Mouse (Mus musculus) embryonic facial prominence, embryonic 12.5 days (tissue): ENCODE results near the gene Immp2l. TPM values are rescaled to one million over a fixed set of nuclear protein-coding genes. Genes with fewer than 3 reads are reported as not detected.
A peak's percentile ranks its signal among the peaks of the same experiment; 100 is the strongest.

ENCODE experiments used
- ATAC-seq: fragments of 200-750 bp; cut with Nextera tagmentation; 2 replicates; pipeline ENCODE4 v1.8.0; 2017; ENCODE audit not compliant: insufficient number of reproducible peaks, insufficient read depth, low FRiP score, low TSS enrichment
- H3K27ac ChIP-seq: fragments of 300-500 bp; sonication (generic); 2 replicates; pipeline ENCODE4 v1.5.1; 2016; ENCODE audit warnings: mild to moderate bottlenecking
- H3K27me3 ChIP-seq: fragments of 300-500 bp; sonication (generic); 2 replicates; pipeline ENCODE4 v1.6.1; 2016; ENCODE audit warnings: mild to moderate bottlenecking, moderate library complexity
- H3K36me3 ChIP-seq: fragments of 300-500 bp; sonication (generic); 2 replicates; pipeline ENCODE4 v1.6.1; 2016; ENCODE audit warnings: mild to moderate bottlenecking
- H3K4me1 ChIP-seq: fragments of 300-500 bp; sonication (generic); 2 replicates; pipeline ENCODE4 v1.6.1; 2016
- H3K4me2 ChIP-seq: fragments of 300-500 bp; sonication (generic); replicated peaks from 2 replicates; pipeline ENCODE4 v1.6.1; 2016; ENCODE audit warnings: mild to moderate bottlenecking, moderate library complexity
- H3K4me3 ChIP-seq: fragments of 300-500 bp; sonication (generic); 2 replicates; pipeline ENCODE4 v1.5.1; 2016; ENCODE audit warnings: mild to moderate bottlenecking
- H3K9ac ChIP-seq: fragments of 300-500 bp; sonication (generic); 2 replicates; pipeline ENCODE4 v1.6.1; 2016; ENCODE audit warnings: mild to moderate bottlenecking, moderate library complexity
- H3K9me3 ChIP-seq: fragments of 300-500 bp; sonication (generic); 2 replicates; pipeline ENCODE4 v1.6.1; 2016; ENCODE audit warnings: mild to moderate bottlenecking, moderate library complexity
- WGBS: fragments of 180-500 bp; shearing (Covaris S2); methylation state at CpG from one replicate; pipeline ENCODE4 v1.1.7; 2016; 5-methylcytosine and 5-hydroxymethylcytosine counted together
- polyA plus RNA-seq: library from polyadenylated mRNA; unstranded; fragments of >200 nt; fragmentation: Nextera tagmentation; extraction: Ambion mirVana; gene quantifications from 2 replicates; pipeline ENCODE4 v1.2.1, GENCODE M21; 2016

The Immp2l gene
- polyA plus RNA-seq, 1 experiment from 2014 or later, result 12.4 TPM

GRCm38 (mm10) chr12:41518897-41519296 is 495.0 kb downstream of the Immp2l start:
- Histone ChIP-seq H3K27ac (no peak overlapping the region), H3K4me1 (no peaks in the 10 kb centered on the region), H3K36me3 (no peaks in the 10 kb centered on the region), H3K4me3 (no peak overlapping the region), H3K9ac (no peak overlapping the region), H3K27me3 (no peaks in the 10 kb centered on the region), H3K4me2 (no peak overlapping the region), H3K9me3 (no peaks in the 10 kb centered on the region)
- no peak for ATAC-seq
- 57% methylated on average over 5 of the region's 5 CpGs for WGBS

GRCm38 (mm10) chr12:41520326-41520725 is 496.4 kb downstream of the Immp2l start:
- H3K4me3 ChIP-seq, result no peak overlapping the region
- H3K27me3 ChIP-seq, result no peaks in the 10 kb centered on the region
- no peaks in the 10 kb centered on the region for H3K9me3 ChIP-seq
- WGBS, result 77% methylated on average over 2 of the region's 2 CpGs
- H3K27ac ChIP-seq, result no peak overlapping the region
- no peak for ATAC-seq
- H3K36me3 ChIP-seq, result no peaks in the 10 kb centered on the region
- H3K4me2 ChIP-seq, result no peak overlapping the region
- no peaks in the 10 kb centered on the region for H3K4me1 ChIP-seq
- no peak overlapping the region for H3K9ac ChIP-seq

- ATAC-seq, result no peak
- Histone ChIP-seq H3K9ac (no peak overlapping the region), H3K27ac (no peak overlapping the region), H3K27me3 (no peaks in the 10 kb centered on the region), H3K4me3 (no peak overlapping the region), H3K9me3 (no peaks in the 10 kb centered on the region), H3K36me3 (no peaks in the 10 kb centered on the region), H3K4me2 (no peak overlapping the region), H3K4me1 (no peaks in the 10 kb centered on the region)
- 88% methylated on average over 2 of the region's 2 CpGs for WGBS
Measured at GRCm38 (mm10) chr12:41521671-41522070, 497.8 kb downstream of the Immp2l start.

- ATAC-seq, result no peak
- Histone ChIP-seq H3K4me3 (no peak overlapping the region), H3K9me3 (no peaks in the 10 kb centered on the region), H3K27ac (no peak overlapping the region), H3K4me1 (no peaks in the 10 kb centered on the region), H3K27me3 (no peaks in the 10 kb centered on the region), H3K4me2 (no peak overlapping the region), H3K36me3 (no peaks in the 10 kb centered on the region), H3K9ac (no peak overlapping the region)
- 47% methylated on average over 2 of the region's 2 CpGs for WGBS
Measured at GRCm38 (mm10) chr12:41526688-41527087, 502.8 kb downstream of the Immp2l start.

- H3K27ac ChIP-seq, result no peak overlapping the region
- no peaks in the 10 kb centered on the region for H3K27me3 ChIP-seq
- 79% methylated on average over 4 of the region's 4 CpGs for WGBS
- no peaks in the 10 kb centered on the region for H3K4me1 ChIP-seq
- ATAC-seq, result no peak
- H3K9ac ChIP-seq, result no peak overlapping the region
- H3K4me2 ChIP-seq, result no peak overlapping the region
- no peak overlapping the region for H3K4me3 ChIP-seq
- no peaks in the 10 kb centered on the region for H3K9me3 ChIP-seq
- H3K36me3 ChIP-seq, result no peaks in the 10 kb centered on the region
Measured at GRCm38 (mm10) chr12:41528410-41528809, 504.5 kb downstream of the Immp2l start.

- H3K36me3 ChIP-seq, result no peaks in the 10 kb centered on the region
- WGBS, result 77% methylated on average over 5 of the region's 5 CpGs
- no peaks in the 10 kb centered on the region for H3K4me1 ChIP-seq
- no peak overlapping the region for H3K4me2 ChIP-seq
- no peak overlapping the region for H3K9ac ChIP-seq
- no peak overlapping the region for H3K27ac ChIP-seq
- H3K4me3 ChIP-seq, result no peak overlapping the region
- no peaks in the 10 kb centered on the region for H3K9me3 ChIP-seq
- no peaks in the 10 kb centered on the region for H3K27me3 ChIP-seq
- ATAC-seq, result no peak
Measured at GRCm38 (mm10) chr12:41539989-41540388, 516.1 kb downstream of the Immp2l start.

GRCm38 (mm10) chr12:41551578-41551977 is 527.7 kb downstream of the Immp2l start:
- H3K4me1 ChIP-seq, result no peaks in the 10 kb centered on the region
- H3K4me3 ChIP-seq, result no peak overlapping the region
- no peak overlapping the region for H3K4me2 ChIP-seq
- no peak for ATAC-seq
- WGBS, result 84% methylated on average over 4 of the region's 4 CpGs
- H3K9ac ChIP-seq, result no peak overlapping the region
- H3K27ac ChIP-seq, result no peak overlapping the region
- no peaks in the 10 kb centered on the region for H3K27me3 ChIP-seq
- no peaks in the 10 kb centered on the region for H3K9me3 ChIP-seq
- H3K36me3 ChIP-seq, result no peaks in the 10 kb centered on the region

- 34% methylated on average over 3 of the region's 3 CpGs for WGBS
- no peak overlapping the region for H3K4me3 ChIP-seq
- no peak for ATAC-seq
Measured at GRCm38 (mm10) chr12:41557832-41558231, 533.9 kb downstream of the Immp2l start.

GRCm38 (mm10) chr12:41558956-41559735 is 535.3 kb downstream of the Immp2l start:
- H3K36me3 ChIP-seq, result no peaks in the 10 kb centered on the region
- no peaks in the 10 kb centered on the region for H3K4me1 ChIP-seq
- WGBS, result 39% methylated on average over 5 of the region's 5 CpGs
- H3K27me3 ChIP-seq, result no peaks in the 10 kb centered on the region
- H3K9ac ChIP-seq, result no peak overlapping the region
- no peak for ATAC-seq
- no peak overlapping the region for H3K4me2 ChIP-seq
- H3K4me3 ChIP-seq, result no peak overlapping the region
- no peaks in the 10 kb centered on the region for H3K9me3 ChIP-seq
- H3K27ac ChIP-seq, result no peak overlapping the region

More at GRCm38 (mm10) chr12:41557832-41558231, 533.9 kb downstream of the Immp2l start:
- Histone ChIP-seq H3K9me3 (no peaks in the 10 kb centered on the region), H3K9ac (no peak overlapping the region), H3K36me3 (no peaks in the 10 kb centered on the region), H3K27me3 (no peaks in the 10 kb centered on the region), H3K27ac (no peak overlapping the region), H3K4me2 (no peak overlapping the region), H3K4me1 (no peaks in the 10 kb centered on the region)

- H3K4me3 ChIP-seq, result peak overlapping the region; percentile 4; the same call in 1 of the 2 replicates
- peak overlapping the region; percentile 11; the same call in 1 of the 2 replicates for H3K27ac ChIP-seq
- H3K36me3 ChIP-seq, result no peaks in the 10 kb centered on the region
- peak; percentile 87 for ATAC-seq
- peaks cover 9% of the 10 kb centered on the region for H3K4me1 ChIP-seq
- H3K27me3 ChIP-seq, result no peaks in the 10 kb centered on the region
- peak overlapping the region; percentile 44 for H3K4me2 ChIP-seq
- H3K9ac ChIP-seq, result no peak overlapping the region
- WGBS, result 19% methylated on average over 18 of the region's 18 CpGs
- no peaks in the 10 kb centered on the region for H3K9me3 ChIP-seq
Measured at GRCm38 (mm10) chr12:41565540-41566432, 541.9 kb downstream of the Immp2l start.

- ATAC-seq, result no peak
- Histone ChIP-seq H3K27me3 (no peaks in the 10 kb centered on the region), H3K27ac (0 out of 2 replicates have a peak overlapping the region, but pooled peaks have one; percentile 11), H3K9ac (no peak overlapping the region), H3K4me3 (no peak overlapping the region), H3K36me3 (no peaks in the 10 kb centered on the region), H3K4me2 (peak overlapping the region; percentile 44), H3K9me3 (no peaks in the 10 kb centered on the region), H3K4me1 (peaks cover 9% of the 10 kb centered on the region)
- WGBS, result 30% methylated on average over 1 of the region's 1 CpGs
Measured at GRCm38 (mm10) chr12:41566433-41566794, 542.5 kb downstream of the Immp2l start.

GRCm38 (mm10) chr12:41573754-41574153 is 549.9 kb downstream of the Immp2l start:
- H3K9me3 ChIP-seq, result no peaks in the 10 kb centered on the region
- H3K9ac ChIP-seq, result no peak overlapping the region
- 59% methylated on average over 3 of the region's 3 CpGs for WGBS
- H3K36me3 ChIP-seq, result no peaks in the 10 kb centered on the region
- no peaks in the 10 kb centered on the region for H3K4me1 ChIP-seq
- no peak overlapping the region for H3K27ac ChIP-seq
- no peak overlapping the region for H3K4me3 ChIP-seq
- H3K4me2 ChIP-seq, result no peak overlapping the region
- no peaks in the 10 kb centered on the region for H3K27me3 ChIP-seq
- no peak for ATAC-seq
